Mouse (Mus musculus) heart, postnatal 0 days (tissue): ENCODE data around the gene Tmem121b.

Source experiments
- CTCF ChIP-seq: IDR thresholded peaks from 2 replicates; pipeline ENCODE4 v1.5.1; 2016; ENCODE audit warnings: antibody characterized with exemption, control low read depth, low read depth
- EP300 ChIP-seq: IDR thresholded peaks from 2 replicates; pipeline ENCODE4 v1.6.1; 2016; ENCODE audit warnings: antibody characterized with exemption, low read depth

- TF ChIP-seq CTCF (no peak), EP300 (no peak)
Measured at GRCm38 (mm10) chr6:120516879-120517278, 23.3 kb upstream of the Tmem121b start.
